Mouse (Mus musculus) R1 (cell line): ENCODE measurements around the gene A930033H14Rik.

ENCODE experiments used
- DNase-seq: peaks from one replicate; pipeline ENCODE4 v3.0.0-alpha.2; 2018; ENCODE audit warnings: low read depth, low spot score

Gene A930033H14Rik

DNA sequence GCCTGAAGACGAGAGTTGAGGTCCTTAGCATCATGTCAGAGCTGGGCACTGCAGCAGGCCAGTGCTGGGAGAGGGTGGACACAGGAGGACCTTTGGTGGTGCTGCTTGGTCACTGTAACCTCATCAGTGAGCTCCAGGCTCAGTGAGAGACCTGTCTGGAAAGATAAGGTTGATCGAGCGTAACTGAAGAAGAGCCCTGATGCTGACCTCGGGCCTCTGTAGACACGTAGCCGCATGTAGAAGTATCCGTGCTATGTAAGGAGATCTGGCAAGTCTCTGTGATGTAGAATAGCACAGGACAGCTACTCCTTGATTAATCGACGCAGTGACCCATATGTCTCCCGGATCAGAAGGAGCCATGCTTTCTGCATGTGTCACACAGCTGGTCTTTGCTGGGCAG lies 19.2 kb downstream of the A930033H14Rik start:
- no peak for DNase-seq

DNA sequence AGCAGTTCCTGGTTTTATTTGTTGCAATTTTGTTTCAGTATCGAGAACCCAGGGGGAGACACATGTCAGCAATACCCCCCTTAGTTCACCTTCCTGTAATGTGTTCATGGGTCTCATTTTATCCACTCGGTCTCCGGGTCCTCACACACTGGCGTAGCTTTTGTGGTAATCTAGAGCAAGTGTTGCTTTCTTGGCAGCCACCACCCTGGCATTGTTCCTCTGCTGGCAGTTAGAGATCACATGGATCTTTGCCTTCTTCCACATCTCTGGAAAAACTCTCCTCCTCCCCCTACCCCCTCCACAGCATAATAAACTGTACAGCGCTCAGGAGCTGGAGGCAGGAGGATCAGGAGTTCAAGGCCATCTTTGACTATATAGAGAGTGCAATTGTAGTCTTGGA lies 20.6 kb downstream of the A930033H14Rik start:
- no peak for DNase-seq

DNA sequence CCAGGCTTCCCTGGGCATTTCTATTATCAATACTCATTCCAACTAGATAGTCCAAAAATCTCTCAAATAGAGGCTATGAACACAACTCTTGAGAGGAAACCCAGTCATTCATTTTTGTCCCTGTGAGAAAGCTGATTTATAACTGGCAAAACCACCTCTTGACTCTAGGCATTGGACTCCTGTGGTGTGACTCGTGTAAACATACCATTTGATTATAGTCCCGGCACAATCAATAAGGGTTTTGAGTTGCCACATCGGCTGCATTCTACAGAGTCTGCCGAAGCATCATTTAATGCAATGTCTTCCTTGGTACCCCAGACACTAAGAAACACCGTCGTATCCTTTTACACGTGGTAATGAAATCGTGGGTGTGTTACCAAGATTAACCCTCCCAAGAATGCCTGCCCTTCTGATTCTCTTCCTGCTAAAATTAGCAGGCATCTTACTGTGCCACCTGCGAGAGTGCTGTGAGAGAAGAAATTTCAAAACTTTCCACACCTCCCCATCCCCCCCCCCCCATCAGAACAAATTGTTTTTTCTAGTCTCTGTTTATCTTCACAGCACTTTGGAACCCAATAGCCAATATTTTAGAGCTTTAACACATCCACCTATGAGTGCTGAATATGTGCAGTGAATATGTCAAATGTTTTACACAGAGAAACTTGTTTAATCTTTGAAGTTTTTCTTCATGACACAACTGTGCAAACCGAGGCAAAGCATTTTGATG lies 22.3 kb downstream of the A930033H14Rik start:
- DNase-seq = no peak

DNA sequence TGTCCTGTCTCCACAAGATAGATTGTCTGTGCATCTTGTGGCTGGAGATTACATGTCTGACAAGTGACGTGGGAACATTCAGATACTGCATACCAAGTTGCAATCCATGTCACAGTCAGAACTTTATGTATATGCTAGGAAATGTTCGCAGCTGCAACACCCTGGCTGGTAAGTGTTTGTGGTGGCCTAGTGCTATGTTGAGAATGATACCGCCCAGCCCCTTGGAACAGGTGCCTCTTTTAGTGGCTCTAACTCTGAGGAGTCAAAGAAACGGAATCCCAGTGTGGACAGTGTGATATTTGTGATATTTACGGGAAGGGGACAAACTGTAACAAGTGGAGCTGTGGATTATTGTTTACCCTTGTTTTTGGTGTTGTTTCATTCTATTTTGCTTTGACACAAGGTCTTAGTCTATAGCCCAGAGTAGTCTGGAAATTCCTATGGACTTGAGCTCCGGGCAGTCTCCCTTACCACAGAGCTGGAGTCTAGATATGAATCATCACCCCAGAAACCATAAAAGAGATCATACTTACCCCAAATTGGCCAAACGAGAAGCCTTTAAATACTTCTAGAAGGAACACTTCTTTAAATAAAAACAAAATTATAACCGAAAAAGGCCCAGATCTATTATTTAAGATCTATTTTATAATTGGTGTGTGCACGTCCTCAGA lies 25.0 kb downstream of the A930033H14Rik start:
- DNase-seq = no peak

DNA sequence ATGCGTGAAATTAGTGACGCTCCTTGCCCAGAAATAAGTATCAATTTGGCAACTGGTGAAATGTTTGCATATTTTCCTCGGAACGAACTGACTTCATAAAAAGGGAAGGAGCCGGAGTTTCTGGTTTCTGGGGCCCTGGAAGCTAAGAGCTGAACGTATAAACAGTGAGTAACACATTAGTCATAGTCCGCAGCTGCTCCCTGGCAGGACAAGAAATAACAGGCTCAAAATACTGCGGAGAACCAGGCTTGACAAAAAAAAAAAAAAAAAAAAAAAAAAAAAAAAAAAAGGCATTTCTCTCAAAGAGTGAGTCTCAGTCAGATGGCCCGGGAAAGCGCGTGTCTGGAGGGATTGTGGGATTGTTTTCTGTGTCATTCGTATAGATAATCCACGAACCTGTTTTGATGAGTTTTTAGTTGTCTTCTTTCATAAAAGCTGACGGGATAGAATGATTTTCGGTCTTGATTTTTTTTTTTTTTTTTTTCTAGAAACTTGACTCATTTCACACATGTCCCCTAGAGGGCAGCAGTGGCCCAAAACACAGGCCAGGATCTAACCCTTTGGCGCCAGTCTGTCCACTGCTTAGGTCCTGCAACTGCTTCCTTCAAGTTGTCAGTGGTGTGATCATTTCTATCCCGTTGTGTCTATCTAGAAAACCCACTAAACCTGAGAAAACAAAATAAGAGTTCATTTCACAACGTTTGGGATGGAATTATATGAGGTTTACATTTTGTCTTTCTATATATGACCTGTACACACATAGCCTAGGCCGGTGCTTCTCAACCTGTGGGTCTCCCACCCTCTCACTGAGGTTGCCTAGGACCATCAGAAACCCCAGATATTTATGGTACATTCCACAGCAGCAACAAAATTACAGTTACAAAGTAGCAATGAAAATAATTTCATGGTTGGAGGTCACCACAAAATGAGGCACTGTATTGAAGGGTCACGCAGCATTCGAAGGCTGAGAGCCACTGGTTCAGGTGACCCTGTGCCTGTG lies 26.7 kb downstream of the A930033H14Rik start:
- DNase-seq = peak; percentile 61

DNA sequence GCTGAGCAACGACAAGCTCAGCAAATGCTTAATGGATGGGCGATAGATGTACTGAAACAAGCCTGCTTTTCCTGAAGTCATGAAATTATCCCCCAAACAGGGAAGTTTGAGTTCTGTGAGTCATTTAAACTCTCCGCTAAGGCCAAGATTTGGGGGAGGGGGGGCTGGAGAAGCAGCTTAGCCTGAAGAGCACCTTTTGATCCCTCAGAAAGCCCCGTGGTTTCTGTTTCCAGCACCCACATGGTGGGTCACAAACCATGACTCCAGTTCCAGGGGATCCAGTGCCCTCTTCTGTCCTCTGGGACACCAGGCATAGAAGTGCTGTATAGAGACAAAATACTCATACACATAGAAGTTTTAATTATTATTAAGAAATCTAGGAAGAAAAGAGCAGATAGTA lies 27.5 kb downstream of the A930033H14Rik start:
- no peak for DNase-seq

DNA sequence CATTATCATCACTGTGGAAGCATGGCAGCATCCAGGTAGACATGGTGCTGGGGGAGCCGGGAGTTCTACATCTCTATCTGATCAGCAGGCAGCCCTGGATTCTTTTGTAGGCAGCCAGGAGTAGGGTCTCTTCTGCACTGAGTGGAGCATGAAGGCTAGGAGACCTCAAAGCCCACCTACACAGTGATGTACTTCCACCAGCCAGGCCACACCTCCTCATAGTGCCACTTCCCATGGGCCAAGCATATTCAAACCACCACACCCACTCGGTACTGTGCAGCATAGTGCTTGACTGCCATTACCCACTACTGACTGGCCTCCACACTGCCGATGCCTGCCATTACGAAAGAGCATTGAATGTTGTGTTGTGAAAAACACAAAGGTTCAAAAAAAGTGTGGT lies 28.0 kb downstream of the A930033H14Rik start:
- no peak for DNase-seq

DNA sequence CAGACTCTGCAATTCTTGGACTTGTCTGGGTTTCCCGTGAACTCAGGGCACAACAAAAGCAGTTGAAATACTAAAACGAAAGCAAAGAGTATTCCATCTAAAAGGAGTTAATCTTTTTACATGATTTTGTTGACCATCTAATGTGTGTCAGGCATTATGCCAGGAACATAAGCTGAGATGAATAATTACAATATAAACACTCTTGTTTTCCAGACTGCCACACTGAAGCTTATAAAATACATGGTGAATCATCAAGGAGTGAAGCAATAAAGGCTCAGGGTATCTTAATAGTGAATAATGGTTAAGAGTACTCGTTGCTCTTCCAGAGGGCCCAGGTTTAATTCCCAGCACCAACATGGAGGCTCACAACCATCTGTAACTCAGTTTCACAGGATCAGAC lies 31.9 kb downstream of the A930033H14Rik start:
- DNase-seq = no peak

DNA sequence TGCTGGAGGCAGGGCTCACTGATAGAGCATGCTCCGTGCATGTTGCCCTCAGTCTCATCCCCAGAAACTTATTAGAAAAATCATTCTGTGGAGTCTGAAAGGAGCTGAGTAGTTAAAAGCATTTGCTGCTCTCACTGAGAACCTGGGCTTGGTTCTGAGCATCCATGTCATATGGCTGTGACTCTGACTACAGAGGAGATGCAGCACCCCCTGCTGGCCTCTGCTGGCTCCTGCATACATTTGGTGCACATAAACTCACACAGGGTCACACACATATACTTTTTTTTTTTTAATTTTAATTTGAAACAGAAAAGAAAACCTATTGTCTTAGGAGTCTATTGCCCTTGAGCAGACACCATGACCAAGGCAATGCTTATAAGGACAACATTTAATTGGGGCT lies 33.6 kb downstream of the A930033H14Rik start:
- DNase-seq = peak; percentile 39

DNA sequence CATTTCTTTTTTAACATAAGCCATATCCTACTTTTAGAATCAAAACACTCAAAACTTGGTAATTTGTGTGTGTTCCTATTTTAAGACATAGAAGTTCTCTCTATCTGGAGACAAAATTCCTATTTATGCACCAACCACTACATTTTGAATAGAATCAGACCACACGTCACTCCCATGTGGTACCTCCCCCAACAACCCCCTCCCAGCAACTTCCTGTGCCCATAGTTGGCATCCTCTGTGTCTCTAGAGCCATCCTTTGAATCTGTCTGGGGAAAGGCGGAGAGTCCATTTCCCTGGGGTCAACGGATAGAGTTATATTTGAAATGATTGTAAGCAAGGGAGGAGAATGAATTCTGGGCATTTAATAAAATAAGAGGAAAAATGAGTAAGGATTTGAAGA lies 36.8 kb downstream of the A930033H14Rik start:
- no peak for DNase-seq

DNA sequence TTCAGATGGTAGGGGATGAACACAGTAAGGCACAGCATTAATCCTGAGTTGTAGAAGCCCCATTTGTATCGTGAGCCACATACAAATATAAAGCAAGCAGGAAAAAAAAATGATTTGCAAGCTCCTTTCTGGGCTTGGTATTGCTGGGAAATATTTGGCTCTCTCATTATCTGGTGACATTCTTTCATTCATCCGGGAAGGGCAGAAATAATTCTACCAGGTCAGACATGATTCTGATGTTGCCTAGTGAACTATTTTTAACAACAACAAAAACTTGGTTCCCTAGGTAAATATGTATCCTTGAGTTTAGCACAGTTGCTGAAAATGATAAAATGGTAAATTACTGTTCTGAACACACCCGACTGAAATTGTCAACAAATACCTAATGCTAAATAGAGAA lies 40.5 kb downstream of the A930033H14Rik start:
- DNase-seq = no peak

DNA sequence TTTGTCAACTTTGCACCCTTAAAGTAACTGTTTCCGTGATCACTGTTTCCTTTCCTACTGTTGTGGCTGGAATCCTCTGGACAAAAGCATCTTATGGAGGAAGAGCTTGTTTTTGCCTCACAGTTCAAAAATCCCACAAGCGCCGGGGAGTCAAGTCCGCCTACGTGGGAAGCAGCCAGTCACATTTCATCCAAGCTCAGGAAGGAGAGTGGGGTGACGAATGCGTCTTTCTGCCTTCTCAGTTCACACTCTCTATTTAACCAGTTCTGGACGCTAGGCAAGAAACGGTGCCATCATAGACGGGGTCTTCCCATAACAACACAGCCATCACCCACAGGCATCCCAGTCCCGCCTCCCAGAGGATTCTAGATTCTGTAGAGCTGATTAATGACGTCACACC lies 46.4 kb downstream of the A930033H14Rik start:
- peak; percentile 14 for DNase-seq

DNA sequence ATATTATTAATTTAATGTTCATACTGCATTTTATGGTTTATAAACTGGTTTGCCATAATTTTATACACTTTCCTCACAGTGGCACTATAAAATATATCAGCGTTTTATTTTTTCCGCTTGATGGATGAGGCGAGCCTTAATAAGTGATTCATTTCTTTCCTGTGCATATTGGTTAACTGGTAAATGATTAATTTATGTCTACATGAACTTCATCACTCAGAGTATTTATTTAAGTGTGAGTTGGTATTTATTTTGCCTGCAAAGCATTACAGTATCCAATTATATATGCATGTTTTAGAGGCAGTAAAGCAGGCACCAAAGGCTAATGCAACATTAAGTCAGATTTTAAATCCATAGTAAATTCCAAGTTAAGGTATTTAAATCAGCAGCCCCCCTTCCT lies 47.1 kb downstream of the A930033H14Rik start:
- no peak for DNase-seq

DNA sequence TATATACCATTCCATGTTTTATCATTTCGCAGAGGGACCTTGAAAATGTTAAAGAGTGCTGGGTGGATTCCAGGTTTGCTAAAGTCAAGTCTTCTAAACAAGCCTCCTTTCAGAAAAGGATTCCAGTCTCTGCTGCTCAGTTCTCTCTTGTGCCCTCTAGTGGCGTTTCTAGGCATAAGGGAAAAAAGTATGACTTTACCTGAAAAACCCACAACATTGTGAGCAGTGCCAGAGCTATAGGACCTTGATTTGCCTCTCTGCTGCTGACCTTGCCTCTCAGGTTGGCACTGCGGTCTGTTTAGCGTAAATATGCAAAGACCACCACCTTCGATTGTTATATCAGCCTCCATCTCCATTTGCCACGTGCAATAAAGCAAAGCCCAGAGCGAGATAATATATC lies 47.8 kb downstream of the A930033H14Rik start:
- DNase-seq = peak; percentile 72

DNA sequence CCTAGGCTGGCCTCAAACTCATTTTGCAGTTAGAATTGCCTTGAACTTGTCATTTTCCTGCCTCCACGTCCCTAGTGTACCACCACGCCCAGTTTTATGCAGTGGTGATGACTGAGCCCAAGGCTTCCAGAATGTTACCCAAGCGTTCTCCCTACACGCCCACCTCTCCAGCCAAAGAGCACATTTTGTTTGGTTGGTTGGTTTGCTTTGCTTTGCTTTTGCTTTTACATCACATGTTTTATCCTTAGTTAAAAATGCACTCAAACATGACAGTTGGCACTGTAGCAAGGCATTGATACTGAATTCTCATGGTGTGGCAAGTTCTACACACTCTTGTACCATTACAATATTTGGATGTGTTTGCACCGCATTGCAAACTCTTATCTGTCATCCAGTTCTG lies 49.7 kb downstream of the A930033H14Rik start:
- DNase-seq = no peak

DNA sequence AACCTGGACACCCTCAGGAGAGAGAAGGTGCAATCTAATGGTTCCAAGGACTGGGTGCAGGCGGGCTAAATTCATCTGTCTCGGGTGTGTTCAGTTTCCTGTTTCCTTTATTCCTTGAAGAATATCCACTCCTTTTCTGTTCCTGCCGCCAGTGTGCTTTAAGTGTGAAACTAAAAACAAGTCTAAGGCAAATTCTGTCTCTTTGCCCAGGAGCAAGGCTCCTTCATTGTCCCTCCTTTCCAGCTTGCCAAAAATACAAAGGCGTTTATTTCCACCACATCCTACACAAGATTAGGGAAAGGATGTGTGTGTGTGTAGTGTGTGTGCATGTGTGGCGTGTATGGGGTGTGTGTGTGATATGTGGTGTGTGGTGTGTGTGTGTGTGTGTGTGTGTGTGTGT lies 50.3 kb downstream of the A930033H14Rik start:
- no peak for DNase-seq

DNA sequence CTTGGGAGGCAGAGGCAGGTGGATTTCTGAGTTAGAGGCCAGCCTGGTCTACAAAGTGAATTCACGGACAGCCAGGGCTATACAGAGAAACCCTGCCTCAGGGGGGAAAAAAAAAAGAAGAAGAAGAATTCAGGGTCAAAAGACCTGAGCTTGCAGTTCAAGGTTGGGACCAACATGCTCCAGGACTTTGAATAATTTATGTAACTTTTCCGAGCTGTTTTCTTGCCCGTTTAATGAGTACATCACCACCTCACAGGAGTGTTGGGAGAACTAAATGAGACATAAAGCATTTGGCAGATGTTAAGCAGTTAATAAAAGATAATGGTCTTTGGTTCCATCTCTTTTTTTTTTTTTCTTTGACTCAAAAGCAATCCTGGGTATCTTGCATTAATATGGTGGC lies 51.4 kb downstream of the A930033H14Rik start:
- DNase-seq = no peak

DNA sequence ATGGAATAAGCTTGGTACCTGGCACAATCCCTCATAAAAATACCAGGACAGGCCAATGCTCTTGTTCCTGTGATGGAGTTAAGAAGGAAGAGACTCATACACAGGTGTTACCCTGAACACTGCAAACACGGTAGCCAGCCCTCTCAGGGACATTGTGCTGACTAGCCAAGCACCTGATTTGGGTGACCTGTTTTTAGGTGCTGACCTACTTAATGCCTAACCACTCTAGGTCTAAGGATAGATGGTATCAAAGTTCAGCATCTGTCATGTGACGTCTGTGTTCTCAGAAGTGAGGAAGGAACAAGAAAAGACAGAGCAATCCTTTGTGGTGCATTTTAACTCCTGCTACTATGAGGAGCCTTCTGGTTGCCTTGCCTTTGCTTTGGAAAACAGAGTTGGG lies 52.0 kb downstream of the A930033H14Rik start:
- no peak for DNase-seq
